Mouse (Mus musculus): ENCODE measurements at regions not wholly inside any gene's neighbourhood (a gene's known extent, or its start where the extent isn't known, plus 50 kb on each side); places are given as distances from the start of the nearest gene placed in this dataset.

GRCm38 (mm10) chr13:54285968-54286367 is 85.2 kb upstream of the Cplx2 start:
- DNase-seq (ENCODE audit: low read depth), result no peak

DNA sequence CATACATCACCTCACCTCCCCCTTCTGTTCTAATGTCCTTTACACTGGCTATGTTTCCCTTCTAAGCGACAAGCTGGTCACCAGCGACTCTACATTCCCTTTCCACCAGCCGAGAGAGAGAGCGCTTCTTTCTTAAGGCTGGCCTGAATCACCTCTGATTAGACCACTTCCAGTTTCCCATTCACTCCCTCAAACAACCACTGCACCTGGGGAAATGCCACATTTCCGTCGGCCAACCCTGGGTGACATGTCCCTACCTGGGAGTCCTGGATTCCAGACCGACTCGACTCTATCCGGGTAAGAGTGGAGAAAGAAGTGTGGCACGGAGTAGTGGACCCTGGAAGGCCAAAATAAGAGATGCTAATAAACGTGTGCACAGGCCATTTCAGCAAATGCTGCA is 84.5 kb upstream of the Cplx2 start:
- no peak for DNase-seq (ENCODE audit: low read depth)

DNA sequence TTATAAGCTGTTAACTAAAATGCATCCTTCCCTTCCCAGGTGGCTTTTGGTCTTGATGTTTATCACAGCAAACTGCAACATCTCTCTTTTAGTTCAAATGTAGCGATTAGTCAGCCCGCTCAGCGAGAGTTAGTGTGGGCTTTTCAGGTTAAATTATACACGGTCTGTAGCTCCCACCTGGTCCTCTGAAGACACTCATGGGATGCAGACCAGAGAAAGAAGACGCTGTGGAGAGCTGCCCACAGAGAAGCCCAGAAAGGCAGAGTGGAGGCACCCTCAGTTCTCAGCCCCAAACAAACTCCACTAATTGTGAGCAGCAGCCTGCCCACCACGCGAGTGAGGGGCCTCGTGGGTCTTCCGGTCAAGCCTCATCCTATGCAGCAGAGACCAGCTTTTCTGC is 81.1 kb upstream of the Cplx2 start:
- DNase-seq (ENCODE audit: low read depth), result no peak

- DNase-seq (ENCODE audit: low read depth), result no peak
These were observed 78.8 kb upstream of the Cplx2 start for GRCm38 (mm10) chr13:54292394-54292793.

DNA sequence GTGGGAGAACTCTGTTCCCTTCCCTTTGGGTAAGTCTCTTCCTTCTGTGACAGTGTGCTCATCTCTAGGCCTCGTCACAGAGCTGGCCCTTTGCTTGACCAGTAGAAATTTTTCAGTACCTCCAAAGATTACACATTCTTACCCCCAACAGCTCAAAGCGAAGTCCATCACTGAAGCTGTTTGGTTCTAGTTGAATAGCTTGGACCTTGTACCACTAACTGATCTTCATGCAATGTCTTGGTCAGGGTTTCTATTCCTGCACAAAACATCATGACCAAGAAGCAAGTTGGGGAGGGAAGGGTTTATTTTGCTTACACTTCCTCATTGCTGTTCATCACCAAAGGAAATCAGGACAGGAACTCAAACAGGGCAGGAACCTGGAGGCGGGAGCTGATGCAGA is 78.1 kb upstream of the Cplx2 start:
- no peak for DNase-seq (ENCODE audit: low read depth)

DNA sequence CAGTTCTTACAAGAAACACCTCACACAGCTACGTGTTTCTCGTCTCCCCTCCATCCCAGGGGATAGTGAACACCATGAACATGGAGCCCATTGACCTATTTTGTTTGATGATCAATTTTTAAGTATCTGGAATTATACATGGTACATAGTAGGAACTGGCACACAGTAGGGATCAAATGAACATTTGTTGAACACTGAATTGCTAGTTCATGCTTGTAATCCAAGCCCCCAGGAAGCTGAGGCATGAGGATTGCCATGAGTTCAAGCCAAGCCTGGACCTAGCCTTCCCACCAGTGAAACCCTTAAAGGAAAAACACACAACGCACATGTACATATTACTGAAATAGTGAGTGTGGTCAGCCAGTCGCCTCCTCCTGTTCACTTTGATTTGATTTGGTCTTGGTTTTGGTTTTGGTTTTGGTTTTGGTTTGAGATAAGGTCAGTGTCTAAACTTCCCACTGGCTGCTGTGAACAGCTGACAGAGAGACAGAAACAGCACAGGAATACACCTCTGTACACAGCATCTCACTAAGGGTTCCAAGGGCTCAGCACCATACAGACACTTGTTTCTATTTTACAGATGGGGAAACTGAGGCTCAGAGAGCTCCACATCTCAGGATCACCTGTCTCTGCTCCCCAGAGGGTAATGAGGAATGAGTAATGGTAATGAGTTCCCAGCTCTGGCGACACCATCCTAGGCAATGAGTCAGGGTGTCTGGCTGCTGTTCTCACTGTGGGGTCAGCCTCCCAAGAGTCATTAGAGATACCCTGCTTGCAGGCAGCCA is 75.5 kb upstream of the Cplx2 start:
- no peak for DNase-seq (ENCODE audit: low read depth)

GRCm38 (mm10) chr13:54296260-54296555 is 74.9 kb upstream of the Cplx2 start:
- no peak for DNase-seq (ENCODE audit: low read depth)

- no peak for DNase-seq (ENCODE audit: low read depth)
These were observed 72.3 kb upstream of the Cplx2 start for GRCm38 (mm10) chr13:54298851-54299250.

DNA sequence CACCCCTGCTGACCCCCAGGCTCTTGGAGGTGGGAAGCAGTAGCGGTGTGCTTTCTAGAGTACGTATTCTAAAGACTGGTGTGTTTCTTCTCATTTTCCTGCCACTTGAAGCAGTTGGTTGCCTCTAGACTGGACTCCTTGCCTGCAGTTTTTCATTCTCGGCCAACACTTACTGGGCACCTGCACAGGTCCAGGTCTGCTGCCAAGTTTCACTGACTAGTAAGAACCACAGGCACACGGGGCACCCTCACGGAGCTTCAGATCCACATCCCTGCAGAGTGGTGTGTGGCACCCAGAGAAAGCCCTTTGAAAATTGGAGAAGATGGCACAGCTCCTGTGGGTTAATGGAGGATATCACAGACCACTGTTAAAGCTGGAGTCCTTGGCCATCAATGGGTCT is 71.9 kb upstream of the Cplx2 start:
- DNase-seq (ENCODE audit: low read depth), result no peak

- no peak for DNase-seq (ENCODE audit: low read depth)
These were observed 70.0 kb upstream of the Cplx2 start for GRCm38 (mm10) chr13:54301110-54301509.

- no peak for DNase-seq (ENCODE audit: low read depth)
These were observed 69.5 kb upstream of the Cplx2 start for GRCm38 (mm10) chr13:54301677-54302076.

DNA sequence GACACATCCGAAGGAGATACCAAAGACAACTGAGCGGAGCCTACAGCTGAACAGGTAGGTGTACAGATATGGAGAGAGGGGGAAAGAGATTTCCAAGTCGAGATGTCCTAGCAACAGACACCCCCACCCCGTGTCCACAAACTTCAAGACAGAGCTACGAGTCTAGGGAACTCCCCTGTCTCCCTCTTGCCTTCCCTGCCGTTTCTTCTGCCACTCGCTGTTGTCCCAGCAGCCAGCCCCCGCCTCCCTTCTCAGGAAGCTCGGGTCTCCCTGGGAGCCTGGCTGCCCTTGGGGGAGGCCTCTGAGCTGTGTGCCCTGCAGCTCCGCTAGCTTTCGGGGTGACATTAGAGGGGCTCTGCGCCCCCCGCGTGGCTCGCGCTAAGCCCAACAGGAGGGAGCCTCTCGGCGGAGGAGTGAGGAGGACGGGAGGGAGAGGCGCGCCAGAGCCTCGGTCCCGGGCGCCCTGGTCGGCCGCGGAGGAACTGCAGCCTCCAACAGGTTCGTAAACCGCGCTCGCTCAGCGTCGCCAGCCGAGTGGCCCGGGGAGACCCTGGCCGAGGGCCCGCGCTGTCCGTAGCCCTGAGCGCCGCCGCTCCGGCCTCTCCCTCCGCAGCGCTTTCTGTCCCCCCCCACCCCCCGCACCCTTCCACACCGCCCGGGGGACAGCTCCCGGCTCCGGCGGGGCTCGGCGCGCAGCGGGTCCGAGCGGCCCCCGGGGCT is 68.6 kb upstream of the Cplx2 start:
- no peak for DNase-seq (ENCODE audit: low read depth)

GRCm38 (mm10) chr13:54303071-54303924 is 67.9 kb upstream of the Cplx2 start:
- DNase-seq (ENCODE audit: low read depth), result peak; percentile 43

DNA sequence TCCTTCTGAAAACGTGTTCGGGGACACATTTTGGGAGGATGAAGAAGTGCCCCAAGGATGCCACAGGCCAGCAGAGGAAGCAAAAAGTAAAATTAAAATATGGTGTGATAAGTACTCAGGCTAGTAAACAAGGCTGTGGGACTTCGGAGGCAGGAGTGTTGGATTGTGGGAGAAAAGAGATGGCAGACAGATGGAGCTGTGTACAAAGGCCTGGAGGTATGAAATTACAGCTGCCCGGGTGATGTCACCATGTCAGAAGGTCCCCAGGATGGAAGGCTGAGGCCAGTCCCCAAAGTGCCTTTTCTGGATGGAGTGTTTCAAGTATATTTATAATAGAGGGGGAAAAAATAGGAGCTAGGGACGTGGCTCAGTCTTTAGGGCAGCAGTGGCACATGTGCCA is 66.9 kb upstream of the Cplx2 start:
- DNase-seq (ENCODE audit: low read depth), result no peak

DNA sequence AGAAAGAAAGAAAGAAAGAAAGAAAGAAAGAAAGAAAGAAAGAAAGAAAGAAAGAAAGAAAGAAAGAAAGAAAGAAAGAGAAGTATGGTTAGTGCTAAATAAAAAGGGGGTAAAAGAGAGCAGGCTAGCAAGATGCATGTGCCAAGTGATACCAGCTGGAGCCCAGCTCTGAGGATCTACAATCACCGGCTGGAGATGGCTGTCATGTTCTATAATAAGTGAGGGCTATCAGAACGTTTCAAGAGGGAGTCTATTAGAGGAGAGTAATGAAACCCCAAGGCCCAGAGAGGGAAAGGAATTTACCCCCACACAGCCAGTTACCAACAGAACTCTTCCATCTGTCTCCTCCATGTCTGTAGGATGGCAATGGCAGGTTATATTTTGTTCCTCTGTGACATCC is 62.6 kb upstream of the Cplx2 start:
- no peak for DNase-seq (ENCODE audit: low read depth)

- DNase-seq (ENCODE audit: low read depth), result no peak
These were observed 61.8 kb upstream of the Cplx2 start for GRCm38 (mm10) chr13:54309354-54309753.

GRCm38 (mm10) chr13:54310144-54310543 is 61.0 kb upstream of the Cplx2 start:
- DNase-seq (ENCODE audit: low read depth), result no peak

- DNase-seq (ENCODE audit: low read depth), result no peak
These were observed 59.7 kb upstream of the Cplx2 start for GRCm38 (mm10) chr13:54311327-54312026.

DNA sequence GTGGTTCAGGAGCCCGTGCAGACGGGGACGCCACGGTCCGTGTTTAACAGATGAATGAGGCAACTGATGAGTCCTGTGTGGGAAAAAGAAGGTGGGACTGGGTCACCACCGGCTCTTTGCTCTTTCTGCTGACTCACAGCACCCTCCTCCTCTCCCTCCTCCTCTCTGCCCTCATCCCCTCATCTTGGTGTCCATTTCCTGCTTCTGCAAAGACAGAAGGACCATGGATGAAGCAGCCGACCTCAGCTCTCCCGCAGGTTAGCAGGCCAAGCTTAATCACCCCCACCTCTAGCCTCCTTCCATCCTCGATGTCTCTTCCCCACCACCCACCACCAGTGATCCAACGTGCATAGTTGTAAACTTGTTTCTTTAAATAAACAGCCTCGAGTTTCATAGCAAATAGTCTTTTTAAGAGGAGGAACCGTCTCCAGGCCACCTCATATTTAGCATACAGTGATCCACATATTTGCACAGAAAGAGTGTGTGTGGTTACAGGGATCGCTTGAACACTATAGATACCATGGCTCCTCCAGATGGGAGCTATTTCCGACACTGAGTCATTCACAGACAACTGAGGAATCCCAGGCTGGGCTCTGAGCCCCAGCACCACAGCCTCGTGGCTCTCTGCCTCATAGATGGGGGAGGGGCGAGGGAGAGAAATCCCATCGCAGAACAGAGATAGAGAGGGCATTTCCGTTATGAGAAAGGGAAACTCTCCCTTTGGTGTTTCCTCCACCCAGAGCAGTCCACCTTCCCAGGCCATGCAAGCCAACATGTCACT is 58.6 kb upstream of the Cplx2 start:
- DNase-seq (ENCODE audit: low read depth), result no peak

DNA sequence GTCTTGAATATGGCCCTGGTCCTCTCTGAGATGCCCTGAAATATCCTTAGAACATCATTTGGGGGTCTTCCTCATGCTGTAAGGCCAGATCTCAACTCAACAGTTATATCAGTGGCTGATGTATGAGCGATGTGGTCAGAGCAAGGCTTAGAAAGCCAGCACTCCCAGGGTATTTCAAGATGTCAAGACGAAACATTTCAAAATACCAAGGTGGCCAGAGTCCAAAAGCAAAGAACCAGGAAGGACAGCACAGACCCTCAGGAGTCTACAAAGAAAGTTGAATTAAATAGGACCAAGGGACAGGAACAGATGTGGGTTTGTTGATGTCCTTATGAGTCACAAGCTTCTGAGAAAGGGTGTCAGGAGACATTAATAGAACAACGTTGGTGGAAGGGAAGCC is 55.8 kb upstream of the Cplx2 start:
- DNase-seq (ENCODE audit: low read depth), result no peak

DNA sequence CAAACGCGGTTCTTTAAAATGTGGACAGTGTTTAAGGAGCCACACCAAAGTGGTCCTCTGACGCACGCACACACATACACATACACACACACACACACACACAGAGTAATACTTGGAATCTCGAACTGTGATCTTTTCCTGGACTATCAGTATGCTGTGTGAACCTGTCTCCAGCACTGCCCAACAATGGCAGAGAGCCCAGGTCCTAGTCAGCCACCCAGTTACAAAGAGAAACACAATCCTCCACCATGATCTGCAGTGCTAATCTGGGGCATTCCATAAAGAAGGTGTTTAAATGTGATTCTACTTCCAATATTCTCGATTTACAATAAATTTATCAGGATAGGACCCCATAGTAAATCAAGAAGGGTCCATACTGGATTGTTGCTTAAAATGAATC is 54.2 kb upstream of the Cplx2 start:
- DNase-seq (ENCODE audit: low read depth), result no peak

GRCm38 (mm10) chr13:54318161-54318560 is 53.0 kb upstream of the Cplx2 start:
- DNase-seq (ENCODE audit: low read depth), result no peak

Data from fibroblast of lung, adult 2 months (primary cell).